Mouse (Mus musculus): ENCODE measurements around the gene Isoc2a. TPM values are rescaled to one million over a fixed set of nuclear protein-coding genes. Genes with fewer than 3 reads are reported as not detected.

Gene Isoc2a
- total RNA-seq, 1 experiment, result 16.1 TPM

GRCm38 (mm10) chr7:4927711-4928110 lies 50.8 kb downstream of the Isoc2a start:
- in situ Hi-C loops (cut with MboI; ENCODE audit: low sequenced_read_pairs in 2 of 2, unreplicated experiment in 2 of 2), result no loop called here
- H3K9me3 ChIP-seq (ENCODE audit: control insufficient read depth, insufficient read depth, low read depth, low read length), result no peaks in the 10 kb centered on the region
- no peaks in the 10 kb centered on the region for H3K36me3 ChIP-seq (ENCODE audit: control insufficient read depth, insufficient read depth, low read length, poor library complexity, severe bottlenecking)
- H3K4me3 ChIP-seq (ENCODE audit: insufficient read depth in 1 of 2, low read depth in 1 of 2, low read length in 2 of 2, poor library complexity in 1 of 2, severe bottlenecking in 1 of 2), result no peak overlapping the region
- peaks cover 2 to 20% of the 10 kb centered on the region in 2 experiments; a peak in 3 of 4 replicates for H3K4me1 ChIP-seq (ENCODE audit: control insufficient read depth in 2 of 2, insufficient read depth in 2 of 2, low read length in 2 of 2, poor library complexity in 1 of 2)
- TF ChIP-seq MAFK (IDR thresholded peaks at IDR 0.05; ENCODE audit: insufficient read depth, low read depth, low read length) (no peak), ZNF384 (IDR thresholded peaks at IDR 0.05; ENCODE audit: low read depth, low read length) (no peak), ZC3H11A (IDR thresholded peaks at IDR 0.05; ENCODE audit: borderline replicate concordance, low read depth, low read length) (no peak), CHD2 (IDR thresholded peaks at IDR 0.05; ENCODE audit: low read depth, low read length) (no peak), HCFC1 (IDR thresholded peaks at IDR 0.05; ENCODE audit: borderline replicate concordance, insufficient read depth, low read length) (no peak)
- no peak overlapping the region for H3K27ac ChIP-seq (ENCODE audit: insufficient read depth, low read depth, low read length, poor library complexity, severe bottlenecking)
- no peak for DNase-seq (ENCODE audit: low read depth, low spot score)
- no peak overlapping the region for H3K9ac ChIP-seq (ENCODE audit: insufficient read depth, low read depth, low read length, poor library complexity, severe bottlenecking)

DNA sequence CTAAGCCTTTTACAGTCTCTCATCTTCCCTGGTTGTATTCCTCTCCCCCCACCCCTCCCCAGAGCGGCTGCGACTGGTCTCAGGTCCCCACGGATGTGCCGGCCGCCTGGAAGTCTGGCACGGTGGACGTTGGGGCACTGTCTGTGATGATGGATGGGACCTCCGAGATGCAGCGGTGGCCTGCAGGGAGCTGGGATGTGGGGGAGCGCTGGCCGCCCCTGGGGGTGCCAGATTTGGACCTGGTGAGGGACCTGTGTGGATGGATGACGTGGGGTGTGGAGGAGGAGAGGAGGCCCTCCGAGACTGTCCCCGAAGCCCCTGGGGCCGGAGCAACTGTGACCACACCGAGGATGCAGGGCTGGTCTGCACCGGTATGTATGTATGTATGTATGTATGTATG lies 51.4 kb downstream of the Isoc2a start:
- no peak overlapping the region; the same call in 1 of the 2 replicates for H3K27ac ChIP-seq (ENCODE audit: insufficient read depth, low read depth, low read length, poor library complexity, severe bottlenecking)
- no peak for TF ChIP-seq ZC3H11A (IDR thresholded peaks at IDR 0.05; ENCODE audit: borderline replicate concordance, low read depth, low read length)
- TF ChIP-seq ZNF384 (IDR thresholded peaks at IDR 0.05; ENCODE audit: low read depth, low read length), result no peak
- no peak for TF ChIP-seq HCFC1 (IDR thresholded peaks at IDR 0.05; ENCODE audit: borderline replicate concordance, insufficient read depth, low read length)
- TF ChIP-seq CHD2 (IDR thresholded peaks at IDR 0.05; ENCODE audit: low read depth, low read length), result no peak
- no peak for TF ChIP-seq MAFK (IDR thresholded peaks at IDR 0.05; ENCODE audit: insufficient read depth, low read depth, low read length)
- H3K4me3 ChIP-seq (ENCODE audit: insufficient read depth in 1 of 2, low read depth in 1 of 2, low read length in 2 of 2, poor library complexity in 1 of 2, severe bottlenecking in 1 of 2), result no peak overlapping the region
- H3K36me3 ChIP-seq (ENCODE audit: control insufficient read depth, insufficient read depth, low read length, poor library complexity, severe bottlenecking), result no peaks in the 10 kb centered on the region
- no peak for DNase-seq (ENCODE audit: low read depth, low spot score)
- peaks cover 2 to 17% of the 10 kb centered on the region in 2 experiments; a peak in 3 of 4 replicates for H3K4me1 ChIP-seq (ENCODE audit: control insufficient read depth in 2 of 2, insufficient read depth in 2 of 2, low read length in 2 of 2, poor library complexity in 1 of 2)
- in situ Hi-C loops (cut with MboI; ENCODE audit: low sequenced_read_pairs in 2 of 2, unreplicated experiment in 2 of 2), result no loop called here
- H3K9me3 ChIP-seq (ENCODE audit: control insufficient read depth, insufficient read depth, low read depth, low read length), result no peaks in the 10 kb centered on the region
- no peak overlapping the region for H3K9ac ChIP-seq (ENCODE audit: insufficient read depth, low read depth, low read length, poor library complexity, severe bottlenecking)

- in situ Hi-C loops (cut with MboI; ENCODE audit: low sequenced_read_pairs in 2 of 2, unreplicated experiment in 2 of 2), result no loop called here
- Histone ChIP-seq H3K27ac (ENCODE audit: insufficient read depth, low read depth, low read length, poor library complexity, severe bottlenecking) (no peak overlapping the region), H3K36me3 (ENCODE audit: control insufficient read depth, insufficient read depth, low read length, poor library complexity, severe bottlenecking) (no peaks in the 10 kb centered on the region), H3K4me1 (ENCODE audit: control insufficient read depth in 2 of 2, insufficient read depth in 2 of 2, low read length in 2 of 2, poor library complexity in 1 of 2) (peaks cover 0 to 2% of the 10 kb centered on the region in 2 experiments; a peak in 1 of 4 replicates), H3K9me3 (ENCODE audit: control insufficient read depth, insufficient read depth, low read depth, low read length) (no peaks in the 10 kb centered on the region), H3K4me3 (ENCODE audit: insufficient read depth in 1 of 2, low read depth in 1 of 2, low read length in 2 of 2, poor library complexity in 1 of 2, severe bottlenecking in 1 of 2) (no peak overlapping the region), H3K9ac (ENCODE audit: insufficient read depth, low read depth, low read length, poor library complexity, severe bottlenecking) (no peak overlapping the region)
- no peak for TF ChIP-seq ZNF384 (IDR thresholded peaks at IDR 0.05; ENCODE audit: low read depth, low read length)
- no peak for TF ChIP-seq HCFC1 (IDR thresholded peaks at IDR 0.05; ENCODE audit: borderline replicate concordance, insufficient read depth, low read length)
- TF ChIP-seq ZC3H11A (IDR thresholded peaks at IDR 0.05; ENCODE audit: borderline replicate concordance, low read depth, low read length), result no peak
- no peak for TF ChIP-seq CHD2 (IDR thresholded peaks at IDR 0.05; ENCODE audit: low read depth, low read length)
- TF ChIP-seq MAFK (IDR thresholded peaks at IDR 0.05; ENCODE audit: insufficient read depth, low read depth, low read length), result no peak
- no peak for DNase-seq (ENCODE audit: low read depth, low spot score)
Measured at GRCm38 (mm10) chr7:4933103-4933502, 56.1 kb downstream of the Isoc2a start.

- in situ Hi-C loops (cut with MboI; ENCODE audit: low sequenced_read_pairs in 2 of 2, unreplicated experiment in 2 of 2), result no loop called here
- peaks cover 0 to 2% of the 10 kb centered on the region in 2 experiments; a peak in 1 of 4 replicates for H3K4me1 ChIP-seq (ENCODE audit: control insufficient read depth in 2 of 2, insufficient read depth in 2 of 2, low read length in 2 of 2, poor library complexity in 1 of 2)
- H3K27ac ChIP-seq (ENCODE audit: insufficient read depth, low read depth, low read length, poor library complexity, severe bottlenecking), result no peak overlapping the region
- no peak overlapping the region for H3K9ac ChIP-seq (ENCODE audit: insufficient read depth, low read depth, low read length, poor library complexity, severe bottlenecking)
- no peak overlapping the region for H3K4me3 ChIP-seq (ENCODE audit: insufficient read depth in 1 of 2, low read depth in 1 of 2, low read length in 2 of 2, poor library complexity in 1 of 2, severe bottlenecking in 1 of 2)
- no peaks in the 10 kb centered on the region for H3K36me3 ChIP-seq (ENCODE audit: control insufficient read depth, insufficient read depth, low read length, poor library complexity, severe bottlenecking)
- DNase-seq (ENCODE audit: low read depth, low spot score), result no peak
- no peaks in the 10 kb centered on the region for H3K9me3 ChIP-seq (ENCODE audit: control insufficient read depth, insufficient read depth, low read depth, low read length)
- TF ChIP-seq MAFK (IDR thresholded peaks at IDR 0.05; ENCODE audit: insufficient read depth, low read depth, low read length), result no peak
- TF ChIP-seq ZC3H11A (IDR thresholded peaks at IDR 0.05; ENCODE audit: borderline replicate concordance, low read depth, low read length), result no peak
- no peak for TF ChIP-seq ZNF384 (IDR thresholded peaks at IDR 0.05; ENCODE audit: low read depth, low read length)
- no peak for TF ChIP-seq CHD2 (IDR thresholded peaks at IDR 0.05; ENCODE audit: low read depth, low read length)
- no peak for TF ChIP-seq HCFC1 (IDR thresholded peaks at IDR 0.05; ENCODE audit: borderline replicate concordance, insufficient read depth, low read length)
Measured at GRCm38 (mm10) chr7:4934160-4934914, 57.4 kb downstream of the Isoc2a start.

Measured in ES-E14 (cell line).